Mouse (Mus musculus) midbrain, postnatal 0 days (tissue): ENCODE measurements around the gene Pla2g10. TPM values are rescaled to one million over a fixed set of nuclear protein-coding genes. Genes with fewer than 3 reads are reported as not detected.
"Not testable (repeated sequence)": the region's sequence is repeated elsewhere in the genome, so short reads cannot be mapped to it uniquely, and the experiment has no call there.

Source experiments
- ATAC-seq: fragments of 200-750 bp; cut with Nextera tagmentation; 2 replicates; pipeline ENCODE4 v1.8.0; 2017; ENCODE audit warnings: moderate number of reproducible peaks, mild to moderate bottlenecking, moderate TSS enrichment, moderate library complexity; ENCODE audit not compliant: low FRiP score
- DNase-seq: peaks from one replicate; pipeline ENCODE4 v3.0.0-alpha.2; 2015; ENCODE audit warnings: low spot score
- H3K27ac ChIP-seq: fragments of 300-500 bp; sonication (generic); 2 replicates; pipeline ENCODE4 v1.5.1; 2014; ENCODE audit warnings: low read depth, mild to moderate bottlenecking, low read length, mixed read lengths
- H3K27me3 ChIP-seq: fragments of 300-500 bp; sonication (generic); 2 replicates; pipeline ENCODE4 v1.6.1; 2014; ENCODE audit warnings: low read length, control low read depth, mixed read lengths; ENCODE audit not compliant: insufficient read depth
- H3K36me3 ChIP-seq: fragments of 300-500 bp; sonication (generic); 2 replicates; pipeline ENCODE4 v1.6.1; 2014; ENCODE audit warnings: low read length, control low read depth, mixed read lengths; ENCODE audit not compliant: insufficient read depth
- H3K4me1 ChIP-seq: fragments of 300-500 bp; sonication (generic); 2 replicates; pipeline ENCODE4 v1.6.1; 2014; ENCODE audit warnings: mild to moderate bottlenecking, control low read depth, antibody characterized with exemption, low read length, mixed read lengths; ENCODE audit not compliant: insufficient read depth
- H3K4me2 ChIP-seq: fragments of 300-500 bp; sonication (generic); 2 replicates; pipeline ENCODE4 v1.6.1; 2014; ENCODE audit warnings: low read depth, mild to moderate bottlenecking, low read length, mixed read lengths; ENCODE audit not compliant: poor library complexity, severe bottlenecking
- H3K4me3 ChIP-seq: fragments of 300-500 bp; sonication (generic); 2 replicates; pipeline ENCODE4 v1.5.1; 2014; ENCODE audit warnings: low read depth, mild to moderate bottlenecking, low read length, moderate library complexity
- H3K9ac ChIP-seq: fragments of 300-500 bp; sonication (generic); replicated peaks from 2 replicates; pipeline ENCODE4 v1.6.1; 2014; ENCODE audit warnings: mild to moderate bottlenecking, low read length, moderate library complexity, mixed read lengths; ENCODE audit not compliant: poor library complexity, severe bottlenecking
- H3K9me3 ChIP-seq: fragments of 300-500 bp; sonication (generic); 2 replicates; pipeline ENCODE4 v1.6.1; 2016; ENCODE audit warnings: low read length, control low read depth
- CTCF ChIP-seq: IDR thresholded peaks from 2 replicates; pipeline ENCODE4 v1.5.1; 2016; ENCODE audit warnings: antibody characterized with exemption, mild to moderate bottlenecking
- WGBS: fragments of 180-500 bp; shearing (Covaris S2); extraction: QIAGEN DNeasy Blood & Tissue Kit; methylation state at CpG from one replicate; pipeline ENCODE4 v1.1.7; 2014; 5-methylcytosine and 5-hydroxymethylcytosine counted together
- polyA plus RNA-seq: library from polyadenylated mRNA; unstranded; fragments of >200 nt; fragmentation: Nextera tagmentation; extraction: Ambion mirVana; gene quantifications from 2 replicates; pipeline ENCODE4 v1.2.1, GENCODE M21; 2015
- total RNA-seq: library from RNA; depleted of rRNA; stranded (reverse); fragments of >200 nt; gene quantifications from 2 replicates; pipeline ENCODE4 v1.2.3, GENCODE M21; 2014

Pla2g10 gene
- total and polyA plus RNA-seq, 2 experiments from 2014 or later: not detected

GRCm38 (mm10) chr16:13674511-13674910, 56.3 kb downstream of the Pla2g10 start:
- no peak overlapping the region for H3K27ac ChIP-seq
- H3K36me3 ChIP-seq: peaks cover 9% of the 10 kb centered on the region; the same call in 1 of the 2 replicates
- no peak overlapping the region for H3K4me2 ChIP-seq
- TF ChIP-seq CTCF: no peak
- no peaks in the 10 kb centered on the region for H3K27me3 ChIP-seq
- 96% methylated on average over 3 of the region's 3 CpGs for WGBS
- H3K4me3 ChIP-seq: no peak overlapping the region
- DNase-seq: no peak
- H3K9ac ChIP-seq: no peak overlapping the region
- ATAC-seq: no peak
- H3K4me1 ChIP-seq: no peaks in the 10 kb centered on the region; the same call in 1 of the 2 replicates
- H3K9me3 ChIP-seq: no peaks in the 10 kb centered on the region

GRCm38 (mm10) chr16:13673114-13673513, 57.7 kb downstream of the Pla2g10 start:
- peak overlapping the region; percentile 90 for H3K4me3 ChIP-seq
- 80% methylated on average over 5 of the region's 5 CpGs for WGBS
- no peak for ATAC-seq

GRCm38 (mm10) chr16:13672386-13672898, 58.3 kb downstream of the Pla2g10 start:
- Histone ChIP-seq H3K4me3 (peak overlapping the region; percentile 90), H3K9ac (peak overlapping the region; percentile 87), H3K27ac (peak overlapping the region; percentile 79), H3K27me3 (no peaks in the 10 kb centered on the region), H3K36me3 (peaks cover 8% of the 10 kb centered on the region; the same call in 1 of the 2 replicates), H3K4me1 (no peaks in the 10 kb centered on the region; the same call in 1 of the 2 replicates), H3K4me2 (peak overlapping the region; percentile 80), H3K9me3 (no peaks in the 10 kb centered on the region)
- WGBS: 2% methylated on average over 20 of the region's 20 CpGs
- TF ChIP-seq CTCF: no peak
- ATAC-seq: peak; percentile 55
- DNase-seq: peak; percentile 58

More at GRCm38 (mm10) chr16:13673114-13673513, 57.7 kb downstream of the Pla2g10 start:
- Histone ChIP-seq H3K27me3 (no peaks in the 10 kb centered on the region), H3K4me2 (peak overlapping the region; percentile 80), H3K27ac (no peak overlapping the region), H3K9ac (no peak overlapping the region), H3K36me3 (peaks cover 9% of the 10 kb centered on the region; the same call in 1 of the 2 replicates), H3K4me1 (no peaks in the 10 kb centered on the region; the same call in 1 of the 2 replicates), H3K9me3 (no peaks in the 10 kb centered on the region)
- TF ChIP-seq CTCF: no peak
- no peak for DNase-seq

GRCm38 (mm10) chr16:13671685-13672385, 58.9 kb downstream of the Pla2g10 start, which contains the start of the genes Bfar and 3110001I22Rik:
Gene Bfar, plus strand, starts transcription at chr16:13671858.
Gene 3110001I22Rik, plus strand, starts transcription at chr16:13671929.
- no peaks in the 10 kb centered on the region for H3K27me3 ChIP-seq
- ATAC-seq (peak; percentile 93), DNase-seq (peak; percentile 98)
- H3K27ac ChIP-seq: peak within 1 kb of the TSS; percentile 79
- H3K4me3 ChIP-seq: peak within 1 kb of the TSS; percentile 90
- H3K36me3 ChIP-seq: peaks cover 2% of the 10 kb centered on the region; the same call in 1 of the 2 replicates
- no peak for TF ChIP-seq CTCF
- H3K4me1 ChIP-seq: no peaks in the 10 kb centered on the region; the same call in 1 of the 2 replicates
- under 1% methylated on average over 52 of the region's 54 CpGs for WGBS
- peak within 1 kb of the TSS; percentile 87 for H3K9ac ChIP-seq
- no peaks in the 10 kb centered on the region for H3K9me3 ChIP-seq
- H3K4me2 ChIP-seq: peak within 1 kb of the TSS; percentile 80

GRCm38 (mm10) chr16:13670896-13671295, 59.9 kb downstream of the Pla2g10 start:
- Histone ChIP-seq H3K4me2 (peak overlapping the region; percentile 80), H3K27ac (peak overlapping the region; percentile 79; the same call in 1 of the 2 replicates), H3K4me3 (peak overlapping the region; percentile 90)
- WGBS: 83% methylated on average over 5 of the region's 5 CpGs
- not testable (repeated sequence) for H3K36me3 ChIP-seq, H3K4me1 ChIP-seq, H3K9me3 ChIP-seq, DNase-seq, H3K27me3 ChIP-seq, ATAC-seq, H3K9ac ChIP-seq

- H3K4me1 ChIP-seq: no peaks in the 10 kb centered on the region; the same call in 1 of the 2 replicates
- H3K4me2 ChIP-seq: no peak overlapping the region
- H3K9me3 ChIP-seq: no peaks in the 10 kb centered on the region
- H3K4me3 ChIP-seq: no peak overlapping the region
- no peak for DNase-seq
- peaks cover 7% of the 10 kb centered on the region; the same call in 1 of the 2 replicates for H3K36me3 ChIP-seq
- no peak for TF ChIP-seq CTCF
- H3K9ac ChIP-seq: no peak overlapping the region
- H3K27me3 ChIP-seq: no peaks in the 10 kb centered on the region
- 93% methylated on average over 1 of the region's 1 CpGs for WGBS
- no peak for ATAC-seq
- H3K27ac ChIP-seq: no peak overlapping the region
These were observed 61.5 kb downstream of the Pla2g10 start for GRCm38 (mm10) chr16:13669282-13669681.
